Mouse (Mus musculus) forebrain, embryonic 15.5 days (tissue): ENCODE results near the gene Hspb7. TPM values are rescaled to one million over a fixed set of nuclear protein-coding genes. Genes with fewer than 3 reads are reported as not detected.

Experiments
- ATAC-seq: fragments of 200-750 bp; cut with Nextera tagmentation; replicated peaks from 2 replicates; pipeline ENCODE4 v1.8.0; 2017; ENCODE audit warnings: mild to moderate bottlenecking, moderate TSS enrichment, moderate library complexity
- H3K27ac ChIP-seq: fragments of 300-500 bp; sonication (generic); replicated peaks from 2 replicates; pipeline ENCODE4 v1.5.1; 2015; ENCODE audit warnings: mild to moderate bottlenecking, inconsistent platforms
- H3K27me3 ChIP-seq: fragments of 300-500 bp; sonication (generic); 2 replicates; pipeline ENCODE4 v1.6.1; 2015; ENCODE audit warnings: inconsistent platforms
- H3K36me3 ChIP-seq: fragments of 300-500 bp; sonication (generic); 2 replicates; pipeline ENCODE4 v1.6.1; 2015; ENCODE audit warnings: mild to moderate bottlenecking, inconsistent platforms
- H3K4me1 ChIP-seq: fragments of 300-500 bp; sonication (generic); 2 replicates; pipeline ENCODE4 v1.6.1; 2015; ENCODE audit warnings: inconsistent platforms
- H3K4me2 ChIP-seq: fragments of 300-500 bp; sonication (generic); replicated peaks from 2 replicates; pipeline ENCODE4 v1.6.1; 2015; ENCODE audit warnings: mild to moderate bottlenecking, inconsistent platforms
- H3K4me3 ChIP-seq: fragments of 300-500 bp; sonication (generic); 2 replicates; pipeline ENCODE4 v1.5.1; 2015; ENCODE audit warnings: mild to moderate bottlenecking, inconsistent platforms
- H3K9ac ChIP-seq: fragments of 300-500 bp; sonication (generic); replicated peaks from 2 replicates; pipeline ENCODE4 v1.6.1; 2015; ENCODE audit warnings: mild to moderate bottlenecking, inconsistent platforms
- H3K9me3 ChIP-seq: fragments of 300-500 bp; sonication (generic); 2 replicates; pipeline ENCODE4 v1.6.1; 2016; ENCODE audit warnings: inconsistent platforms
- WGBS: fragments of 180-500 bp; shearing (Covaris S2); methylation state at CpG from one replicate; pipeline ENCODE4 v1.1.7; 2015; ENCODE audit warnings: mixed read lengths; 5-methylcytosine and 5-hydroxymethylcytosine counted together
- polyA plus RNA-seq: library from polyadenylated mRNA; unstranded; fragments of >200 nt; fragmentation: Nextera tagmentation; extraction: Ambion mirVana; gene quantifications from 2 replicates; pipeline ENCODE4 v1.2.1, GENCODE M21; 2015

Gene Hspb7
- polyA plus RNA-seq, 1 experiment from 2014 or later = not detected

DNA sequence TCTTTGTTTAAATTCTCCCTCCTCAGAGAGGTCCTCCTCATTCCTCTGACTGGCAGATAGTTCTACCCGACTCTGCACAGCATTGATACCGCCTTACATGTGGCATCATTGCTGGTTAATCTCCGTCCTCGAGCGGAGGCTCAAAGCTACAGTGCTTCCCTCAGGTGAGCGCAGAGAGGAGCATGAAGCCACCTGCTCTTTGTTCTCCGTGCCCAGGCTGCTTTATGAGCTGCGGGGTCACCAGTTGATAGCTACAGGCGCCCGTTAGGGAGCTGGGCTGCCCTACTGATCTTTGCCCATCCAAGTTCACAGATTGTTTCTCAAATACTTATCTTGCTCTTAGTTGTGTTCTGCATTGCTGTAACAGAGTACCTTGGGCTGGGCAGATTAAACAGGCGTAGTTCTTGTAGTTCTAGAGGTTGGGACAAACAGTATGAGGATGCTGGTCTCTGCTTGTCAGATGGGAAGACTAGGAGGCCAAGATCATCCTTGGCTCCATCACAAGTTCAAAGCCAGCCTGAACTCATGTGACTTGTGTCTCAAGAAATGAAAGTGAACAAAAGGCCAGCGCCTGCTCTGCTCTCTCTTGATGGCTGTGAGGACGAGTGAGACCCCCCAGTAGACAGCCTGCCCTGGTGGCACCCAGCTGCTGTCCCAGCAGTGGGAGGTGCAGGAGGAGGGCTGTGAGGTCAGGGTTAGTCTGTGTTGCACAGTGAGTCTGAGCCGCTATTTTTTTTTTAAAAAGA is 35.8 kb downstream of the Hspb7 start:
- Histone ChIP-seq H3K4me1 (peaks cover 17% of the 10 kb centered on the region), H3K36me3 (peaks cover 19% of the 10 kb centered on the region), H3K4me2 (no peak overlapping the region), H3K27me3 (no peaks in the 10 kb centered on the region), H3K9ac (no peak overlapping the region), H3K4me3 (no peak overlapping the region), H3K9me3 (no peaks in the 10 kb centered on the region), H3K27ac (no peak overlapping the region)
- no peak for ATAC-seq
- WGBS = 91% methylated on average over 14 of the region's 14 CpGs

DNA sequence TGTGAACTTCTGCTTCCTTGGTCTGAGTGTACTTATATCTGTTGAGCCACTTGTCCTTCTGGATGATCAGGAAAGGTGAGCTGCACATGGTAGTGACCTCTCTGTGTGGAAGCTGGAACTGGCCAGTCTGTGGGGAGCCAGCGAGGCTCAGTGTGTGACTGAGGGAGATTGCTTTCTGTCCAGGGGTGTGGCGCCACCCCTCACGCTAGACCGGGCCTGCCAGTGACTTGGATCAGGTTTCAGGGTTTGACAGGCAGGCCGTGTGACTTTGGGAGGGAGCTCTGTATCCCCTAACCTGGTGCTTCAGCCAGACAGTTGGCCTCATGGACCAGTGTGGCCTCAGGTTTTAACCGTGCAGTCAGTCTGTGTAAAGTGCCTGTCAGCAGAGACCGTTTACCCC is 37.7 kb downstream of the Hspb7 start:
- Histone ChIP-seq H3K4me1 (peaks cover 17% of the 10 kb centered on the region), H3K27me3 (no peaks in the 10 kb centered on the region), H3K4me3 (no peak overlapping the region), H3K36me3 (peaks cover 16% of the 10 kb centered on the region), H3K9me3 (no peaks in the 10 kb centered on the region), H3K9ac (no peak overlapping the region; the same call in 1 of the 2 replicates), H3K4me2 (no peak overlapping the region), H3K27ac (no peak overlapping the region)
- no peak for ATAC-seq
- WGBS = 6% methylated on average over 7 of the region's 7 CpGs

DNA sequence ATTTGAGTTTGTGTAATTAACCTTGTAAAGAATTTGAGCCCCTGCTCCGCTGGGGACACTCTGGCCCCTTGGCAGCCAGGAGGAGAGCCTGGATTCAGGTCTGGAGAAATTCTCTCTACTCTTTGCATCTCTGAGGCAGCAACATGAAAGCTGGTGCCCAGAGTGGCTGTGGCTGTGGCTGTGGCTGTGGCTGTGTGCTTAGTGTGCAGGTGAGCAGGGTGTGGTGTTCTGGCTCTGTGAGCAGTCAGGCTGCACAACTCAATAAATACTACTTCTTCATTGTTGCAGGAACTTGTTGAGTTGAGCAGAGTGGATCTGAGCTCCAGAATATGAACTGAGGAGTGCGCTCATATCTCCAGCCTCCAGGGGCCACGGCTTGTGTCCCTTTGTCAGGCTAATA is 38.3 kb downstream of the Hspb7 start:
- no peaks in the 10 kb centered on the region for H3K27me3 ChIP-seq
- no peak overlapping the region for H3K9ac ChIP-seq
- peaks cover 20% of the 10 kb centered on the region for H3K36me3 ChIP-seq
- no peak overlapping the region for H3K4me2 ChIP-seq
- peaks cover 17% of the 10 kb centered on the region for H3K4me1 ChIP-seq
- no peak overlapping the region for H3K27ac ChIP-seq
- no peak overlapping the region for H3K4me3 ChIP-seq
- 59% methylated on average over 3 of the region's 3 CpGs for WGBS
- no peak for ATAC-seq
- H3K9me3 ChIP-seq = no peaks in the 10 kb centered on the region

DNA sequence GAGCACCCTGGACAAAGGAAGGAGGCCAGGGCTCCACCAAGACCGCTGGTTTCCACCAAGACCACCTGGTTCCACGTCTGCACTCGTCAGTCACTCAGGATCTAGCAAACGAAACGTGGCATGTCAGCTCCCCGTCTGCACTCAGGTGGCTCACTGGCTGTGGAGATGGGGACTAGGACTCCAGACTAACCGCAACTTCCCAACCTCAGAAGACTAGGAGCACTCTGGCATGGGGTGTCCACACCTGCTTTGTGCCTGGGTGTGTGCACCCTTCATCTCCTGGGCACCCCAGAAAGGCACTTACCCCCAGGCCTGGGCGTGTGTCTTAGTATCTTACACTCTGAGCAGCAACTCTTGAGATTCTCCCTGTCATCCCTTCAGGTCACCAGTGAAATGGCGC is 39.2 kb downstream of the Hspb7 start:
- no peak overlapping the region for H3K27ac ChIP-seq
- no peak overlapping the region for H3K4me3 ChIP-seq
- no peaks in the 10 kb centered on the region for H3K27me3 ChIP-seq
- H3K4me2 ChIP-seq = no peak overlapping the region
- no peak overlapping the region for H3K9ac ChIP-seq
- H3K4me1 ChIP-seq = peaks cover 17% of the 10 kb centered on the region
- H3K9me3 ChIP-seq = no peaks in the 10 kb centered on the region
- no peak for ATAC-seq
- WGBS = 93% methylated on average over 9 of the region's 9 CpGs
- peaks cover 29% of the 10 kb centered on the region for H3K36me3 ChIP-seq

DNA sequence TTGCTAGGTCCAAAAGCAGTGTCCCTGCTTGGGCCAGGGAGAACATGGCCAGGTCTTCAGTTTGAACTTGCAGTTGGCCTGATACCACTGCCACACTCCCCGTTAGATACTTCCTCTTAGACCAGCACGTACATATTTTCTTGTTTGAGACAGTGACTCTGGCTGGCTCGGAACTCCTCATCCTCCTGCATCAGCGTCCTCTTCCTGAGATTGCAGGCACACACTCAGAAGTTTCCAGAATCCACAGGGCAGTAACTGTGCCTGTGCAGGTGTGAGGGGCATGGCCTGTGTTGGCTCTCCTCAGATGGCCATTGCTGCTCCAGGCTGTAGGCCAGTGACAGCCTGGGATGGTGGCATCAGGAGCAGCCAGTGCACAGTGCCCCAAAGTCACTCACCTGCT is 39.9 kb downstream of the Hspb7 start:
- Histone ChIP-seq H3K27me3 (no peaks in the 10 kb centered on the region), H3K4me3 (no peak overlapping the region), H3K4me1 (peaks cover 13% of the 10 kb centered on the region), H3K4me2 (no peak overlapping the region), H3K9me3 (no peaks in the 10 kb centered on the region), H3K27ac (no peak overlapping the region), H3K36me3 (peaks cover 36% of the 10 kb centered on the region), H3K9ac (no peak overlapping the region)
- ATAC-seq = no peak
- WGBS = 94% methylated on average over 4 of the region's 4 CpGs

DNA sequence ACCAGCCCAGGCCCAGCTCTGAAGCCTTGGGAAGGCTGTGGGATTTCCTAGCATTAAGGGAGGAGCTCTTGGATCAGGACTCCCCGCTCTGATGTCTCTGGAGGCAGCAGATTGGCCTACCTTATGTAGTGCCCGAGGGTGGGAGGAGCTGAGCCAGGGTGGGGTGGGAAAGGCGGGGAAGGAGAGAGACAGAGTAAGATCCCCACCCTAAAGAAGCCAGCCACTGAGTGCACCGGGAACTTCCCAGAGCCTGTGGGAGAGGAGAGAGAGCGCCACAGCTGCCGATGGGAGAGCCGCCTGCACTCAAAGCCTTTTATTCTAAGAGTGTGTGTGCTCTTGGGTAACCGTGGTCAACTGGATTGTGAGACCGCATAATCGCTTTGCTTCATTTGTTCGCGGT is 40.5 kb downstream of the Hspb7 start:
- WGBS = 38% methylated on average over 12 of the region's 12 CpGs
- H3K36me3 ChIP-seq = peaks cover 42% of the 10 kb centered on the region

DNA sequence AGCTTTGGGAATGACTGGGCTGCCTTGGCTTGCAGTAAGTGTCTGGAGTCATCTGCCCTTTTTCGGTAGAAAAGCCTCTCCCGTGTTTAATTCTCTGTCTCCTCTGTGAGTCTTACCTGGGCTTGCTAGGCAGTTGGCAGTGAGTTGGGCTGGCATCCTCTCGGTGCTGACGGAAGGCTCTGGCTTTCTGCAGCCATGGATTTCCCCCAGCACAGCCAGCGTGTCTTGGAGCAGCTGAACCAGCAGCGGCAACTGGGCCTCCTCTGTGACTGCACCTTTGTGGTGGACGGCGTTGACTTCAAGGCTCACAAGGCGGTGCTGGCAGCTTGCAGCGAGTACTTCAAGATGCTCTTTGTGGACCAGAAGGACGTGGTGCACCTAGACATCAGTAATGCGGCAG is 41.0 kb downstream of the Hspb7 start:
- Histone ChIP-seq H3K9me3 (no peaks in the 10 kb centered on the region), H3K9ac (no peak overlapping the region), H3K4me2 (no peak overlapping the region), H3K4me1 (peaks cover 13% of the 10 kb centered on the region), H3K27me3 (no peaks in the 10 kb centered on the region), H3K4me3 (no peak overlapping the region), H3K36me3 (peaks cover 46% of the 10 kb centered on the region), H3K27ac (no peak overlapping the region)
- 87% methylated on average over 12 of the region's 12 CpGs for WGBS
- ATAC-seq = no peak

More for the DNA sequence above, 40.5 kb downstream of the Hspb7 start:
- no peak overlapping the region for H3K27ac ChIP-seq
- H3K4me2 ChIP-seq = no peak overlapping the region
- no peak for ATAC-seq
- H3K4me3 ChIP-seq = no peak overlapping the region
- no peaks in the 10 kb centered on the region for H3K9me3 ChIP-seq
- no peak overlapping the region for H3K9ac ChIP-seq
- H3K27me3 ChIP-seq = no peaks in the 10 kb centered on the region
- H3K4me1 ChIP-seq = peaks cover 13% of the 10 kb centered on the region

DNA sequence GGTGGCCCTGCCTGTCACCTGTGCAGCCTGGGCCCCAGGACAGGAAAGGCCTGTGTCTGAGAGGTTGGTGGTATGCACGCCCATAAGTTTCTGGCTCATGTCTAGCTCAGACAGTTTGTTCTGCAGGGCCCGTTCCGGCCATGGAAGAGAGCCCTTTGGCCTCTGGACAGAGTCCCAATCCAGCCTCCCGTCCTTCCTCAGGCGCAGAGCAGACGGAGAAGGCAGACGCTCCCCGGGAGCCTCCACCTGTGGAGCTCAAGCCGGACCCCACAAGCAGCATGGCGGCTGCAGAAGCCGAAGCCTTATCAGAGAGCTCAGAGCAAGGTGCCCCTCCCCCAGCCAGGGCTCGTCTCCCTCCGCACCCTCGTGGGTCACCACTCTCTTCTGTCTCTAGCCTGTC is 42.9 kb downstream of the Hspb7 start:
- no peak for ATAC-seq
- Histone ChIP-seq H3K9ac (no peak overlapping the region), H3K27ac (no peak overlapping the region), H3K4me1 (peaks cover 4% of the 10 kb centered on the region), H3K27me3 (no peaks in the 10 kb centered on the region), H3K36me3 (peaks cover 62% of the 10 kb centered on the region), H3K4me3 (no peak overlapping the region), H3K9me3 (no peaks in the 10 kb centered on the region), H3K4me2 (no peak overlapping the region)
- WGBS = 87% methylated on average over 14 of the region's 14 CpGs

DNA sequence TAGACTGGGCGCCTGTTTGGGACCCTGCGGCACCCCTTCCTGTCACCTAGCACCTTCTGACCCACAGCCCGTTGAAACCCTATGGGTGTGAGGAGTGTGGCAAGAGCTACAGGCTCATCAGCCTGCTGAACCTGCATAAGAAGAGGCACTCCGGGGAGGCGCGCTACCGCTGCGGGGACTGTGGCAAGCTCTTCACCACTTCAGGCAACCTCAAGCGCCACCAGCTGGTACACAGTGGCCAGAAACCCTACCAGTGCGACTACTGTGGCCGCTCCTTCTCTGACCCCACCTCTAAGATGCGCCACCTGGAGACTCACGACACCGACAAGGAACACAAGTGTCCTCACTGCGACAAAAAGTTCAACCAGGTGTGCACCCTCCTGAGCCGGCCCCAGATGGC is 44.1 kb downstream of the Hspb7 start:
- 79% methylated on average over 16 of the region's 16 CpGs for WGBS
- no peak for ATAC-seq
- Histone ChIP-seq H3K4me3 (no peak overlapping the region), H3K4me2 (no peak overlapping the region), H3K27ac (no peak overlapping the region), H3K36me3 (peaks cover 74% of the 10 kb centered on the region), H3K9me3 (no peaks in the 10 kb centered on the region), H3K4me1 (no peaks in the 10 kb centered on the region), H3K27me3 (no peaks in the 10 kb centered on the region), H3K9ac (no peak overlapping the region)

DNA sequence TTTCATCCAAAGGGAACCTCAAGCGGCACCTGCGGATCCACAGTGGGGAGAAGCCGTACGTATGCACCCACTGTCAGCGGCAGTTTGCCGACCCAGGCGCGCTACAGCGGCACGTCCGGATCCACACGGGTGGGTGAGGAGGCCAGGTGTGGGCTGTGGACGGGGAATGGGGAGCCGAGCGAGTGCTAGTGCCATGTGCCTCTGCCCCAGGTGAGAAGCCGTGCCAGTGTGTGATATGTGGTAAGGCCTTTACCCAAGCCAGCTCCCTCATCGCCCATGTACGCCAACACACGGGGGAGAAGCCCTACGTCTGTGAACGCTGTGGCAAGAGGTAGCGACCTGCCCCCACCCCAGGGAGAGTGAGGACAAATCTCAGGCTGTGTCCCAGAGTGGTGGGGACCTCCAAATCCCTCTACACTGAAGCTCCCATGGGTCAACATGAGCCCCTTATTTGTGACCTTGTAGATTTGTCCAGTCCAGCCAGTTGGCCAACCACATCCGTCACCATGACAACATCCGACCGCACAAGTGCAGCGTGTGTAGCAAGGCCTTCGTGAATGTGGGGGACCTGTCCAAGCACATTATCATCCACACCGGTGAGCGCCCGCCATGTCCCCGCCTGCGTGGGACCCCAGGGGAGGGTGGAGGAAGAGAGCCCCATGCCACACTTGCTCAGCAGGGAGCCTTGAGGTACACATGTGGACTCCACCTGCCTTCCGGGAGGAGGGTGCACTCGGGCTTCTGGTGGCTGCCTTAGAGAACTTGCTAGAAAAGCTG is 45.1 kb downstream of the Hspb7 start:
- peaks cover 84% of the 10 kb centered on the region for H3K36me3 ChIP-seq
- H3K4me3 ChIP-seq = no peak overlapping the region
- H3K27me3 ChIP-seq = no peaks in the 10 kb centered on the region
- no peak overlapping the region for H3K27ac ChIP-seq
- no peaks in the 10 kb centered on the region for H3K4me1 ChIP-seq
- 90% methylated on average over 34 of the region's 34 CpGs for WGBS
- ATAC-seq = no peak
- no peaks in the 10 kb centered on the region for H3K9me3 ChIP-seq
- no peak overlapping the region for H3K9ac ChIP-seq
- no peak overlapping the region for H3K4me2 ChIP-seq

DNA sequence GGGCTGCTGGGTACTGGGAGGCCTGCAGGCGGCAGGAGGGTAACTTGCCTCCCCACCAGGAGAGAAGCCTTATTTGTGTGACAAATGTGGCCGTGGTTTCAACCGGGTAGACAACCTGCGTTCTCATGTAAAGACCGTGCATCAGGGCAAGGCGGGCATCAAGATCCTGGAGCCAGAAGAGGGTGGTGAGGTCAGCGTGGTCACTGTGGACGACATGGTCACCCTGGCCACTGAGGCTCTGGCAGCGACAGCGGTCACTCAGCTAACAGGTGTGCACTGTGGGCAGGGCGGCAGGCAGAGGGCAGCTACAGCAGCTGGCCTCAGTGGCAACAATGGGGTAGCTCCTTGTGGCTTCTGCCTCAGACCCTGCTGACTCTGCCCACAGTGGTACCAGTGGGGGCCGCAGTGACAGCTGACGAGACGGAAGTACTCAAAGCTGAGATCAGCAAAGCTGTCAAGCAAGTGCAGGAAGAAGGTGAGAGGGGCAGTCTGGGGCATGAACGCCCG is 45.8 kb downstream of the Hspb7 start:
- no peaks in the 10 kb centered on the region for H3K9me3 ChIP-seq
- H3K27me3 ChIP-seq = no peaks in the 10 kb centered on the region
- 89% methylated on average over 16 of the region's 16 CpGs for WGBS
- peaks cover 91% of the 10 kb centered on the region for H3K36me3 ChIP-seq
- no peak for ATAC-seq
- no peak overlapping the region for H3K4me2 ChIP-seq
- no peak overlapping the region for H3K27ac ChIP-seq
- no peaks in the 10 kb centered on the region for H3K4me1 ChIP-seq
- no peak overlapping the region for H3K4me3 ChIP-seq
- H3K9ac ChIP-seq = no peak overlapping the region

DNA sequence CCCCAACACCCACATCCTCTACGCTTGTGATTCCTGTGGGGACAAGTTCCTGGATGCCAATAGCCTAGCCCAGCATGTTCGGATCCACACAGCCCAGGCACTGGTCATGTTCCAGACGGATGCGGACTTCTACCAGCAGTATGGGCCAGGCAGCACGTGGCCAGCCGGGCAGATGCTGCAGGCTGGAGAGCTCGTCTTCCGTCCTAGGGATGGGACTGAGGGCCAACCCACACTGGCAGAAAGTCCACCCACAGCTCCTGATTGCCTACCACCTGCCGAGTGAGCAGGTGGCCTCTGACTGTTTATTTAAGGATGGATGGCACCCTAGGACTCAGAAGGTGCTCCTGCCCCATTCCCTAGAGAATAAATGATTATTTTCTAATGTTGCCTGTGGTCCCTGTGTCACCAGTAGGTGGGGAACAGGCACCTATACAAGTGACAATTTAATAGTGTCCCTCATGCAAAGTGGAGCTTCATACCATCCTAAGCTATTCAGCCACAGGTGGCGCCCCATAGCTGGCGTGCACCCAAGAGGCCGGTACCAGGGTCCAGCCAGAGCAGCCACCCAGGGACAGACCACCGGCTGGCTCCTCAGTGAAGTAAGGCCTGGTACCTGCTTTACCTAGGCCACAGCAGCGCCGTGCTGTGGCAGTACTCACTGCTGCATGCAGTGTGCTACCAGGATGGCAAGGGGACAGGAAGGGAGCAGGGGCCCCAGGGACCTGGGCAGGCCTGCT is 46.4 kb downstream of the Hspb7 start:
- Histone ChIP-seq H3K4me2 (no peak overlapping the region), H3K4me3 (no peak overlapping the region), H3K27me3 (no peaks in the 10 kb centered on the region), H3K9me3 (no peaks in the 10 kb centered on the region), H3K36me3 (peaks cover 95% of the 10 kb centered on the region), H3K27ac (no peak overlapping the region), H3K9ac (no peak overlapping the region), H3K4me1 (no peaks in the 10 kb centered on the region)
- WGBS = 76% methylated on average over 15 of the region's 15 CpGs
- ATAC-seq = no peak
